Mouse (Mus musculus) neural tube, embryonic 15.5 days (tissue): ENCODE data around the gene Dtnb. TPM values are rescaled to one million over a fixed set of nuclear protein-coding genes. Genes with fewer than 3 reads are reported as not detected.
A peak's percentile ranks its signal among the peaks of the same experiment; 100 is the strongest.

Experiments used
- ATAC-seq: fragments of 200-750 bp; cut with Nextera tagmentation; 2 replicates; pipeline ENCODE4 v1.8.0; 2017; ENCODE audit warnings: mild to moderate bottlenecking, moderate TSS enrichment, moderate library complexity; ENCODE audit not compliant: low FRiP score
- H3K27ac ChIP-seq: fragments of 300-500 bp; sonication (generic); replicated peaks from 2 replicates; pipeline ENCODE4 v1.5.1; 2015; ENCODE audit warnings: mild to moderate bottlenecking, inconsistent platforms
- H3K27me3 ChIP-seq: fragments of 300-500 bp; sonication (generic); replicated peaks from 2 replicates; pipeline ENCODE4 v1.6.1; 2015; ENCODE audit warnings: inconsistent platforms
- H3K36me3 ChIP-seq: fragments of 300-500 bp; sonication (generic); 2 replicates; pipeline ENCODE4 v1.6.1; 2015; ENCODE audit warnings: inconsistent platforms
- H3K4me1 ChIP-seq: fragments of 300-500 bp; sonication (generic); 2 replicates; pipeline ENCODE4 v1.6.1; 2015; ENCODE audit warnings: inconsistent platforms
- H3K4me2 ChIP-seq: fragments of 300-500 bp; sonication (generic); 2 replicates; pipeline ENCODE4 v1.6.1; 2015; ENCODE audit warnings: inconsistent platforms, mild to moderate bottlenecking, moderate library complexity
- H3K4me3 ChIP-seq: fragments of 300-500 bp; sonication (generic); replicated peaks from 2 replicates; pipeline ENCODE4 v1.5.1; 2015; ENCODE audit warnings: mild to moderate bottlenecking, inconsistent platforms
- H3K9ac ChIP-seq: fragments of 300-500 bp; sonication (generic); replicated peaks from 2 replicates; pipeline ENCODE4 v1.6.1; 2015; ENCODE audit warnings: mild to moderate bottlenecking, inconsistent platforms
- H3K9me3 ChIP-seq: fragments of 300-500 bp; sonication (generic); replicated peaks from 2 replicates; pipeline ENCODE4 v1.6.1; 2016; ENCODE audit warnings: inconsistent platforms
- WGBS: fragments of 180-500 bp; shearing (Covaris S2); methylation state at CpG from one replicate; pipeline ENCODE4 v1.1.7; 2015; ENCODE audit warnings: mixed read lengths; 5-methylcytosine and 5-hydroxymethylcytosine counted together
- polyA plus RNA-seq: library from polyadenylated mRNA; unstranded; fragments of >200 nt; fragmentation: Nextera tagmentation; extraction: Ambion mirVana; gene quantifications from 2 replicates; pipeline ENCODE4 v1.2.1, GENCODE M21; 2015

Dtnb gene
- polyA plus RNA-seq, 1 experiment from 2014 or later = 61.8 TPM

DNA sequence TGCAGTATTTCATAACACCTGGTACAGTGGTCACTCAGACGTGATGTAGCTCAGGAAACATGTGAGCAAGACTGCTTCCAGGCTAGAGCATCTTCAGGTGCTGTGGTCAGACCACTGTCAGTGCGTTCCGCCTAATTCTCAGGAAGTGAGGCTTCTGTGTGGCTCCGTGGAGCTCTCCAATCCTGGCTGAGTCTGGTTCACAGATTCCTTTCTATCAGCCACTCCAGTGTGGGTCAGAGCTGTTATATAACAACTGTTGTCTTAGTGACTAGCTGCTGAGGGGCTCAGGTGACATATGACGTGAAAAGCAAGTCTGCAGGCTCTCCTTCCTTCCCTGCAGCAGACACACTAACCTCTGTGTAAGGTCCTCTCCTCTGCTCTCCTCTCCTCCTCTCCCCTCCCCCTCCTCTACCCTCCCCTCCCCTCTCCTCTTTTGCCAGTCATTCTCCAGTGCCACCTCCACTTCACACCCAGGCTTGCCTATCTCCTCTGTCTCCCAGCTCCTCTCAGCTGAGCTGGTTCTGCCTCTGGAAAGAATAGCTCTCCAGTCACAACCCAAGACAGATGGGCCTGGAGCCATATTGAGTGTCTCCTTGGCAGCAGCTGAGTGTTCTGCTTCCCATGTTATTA is 23.5 kb upstream of the Dtnb start:
- Histone ChIP-seq H3K36me3 (no peaks in the 10 kb centered on the region), H3K4me1 (0 out of 2 replicates have a peak, but pooled peaks cover 2% of the 10 kb centered on the region), H3K4me2 (no peak overlapping the region), H3K4me3 (no peak overlapping the region), H3K9me3 (no peaks in the 10 kb centered on the region), H3K9ac (no peak overlapping the region), H3K27me3 (no peaks in the 10 kb centered on the region), H3K27ac (no peak overlapping the region)
- no peak for ATAC-seq
- 69% methylated on average over 5 of the region's 5 CpGs for WGBS

DNA sequence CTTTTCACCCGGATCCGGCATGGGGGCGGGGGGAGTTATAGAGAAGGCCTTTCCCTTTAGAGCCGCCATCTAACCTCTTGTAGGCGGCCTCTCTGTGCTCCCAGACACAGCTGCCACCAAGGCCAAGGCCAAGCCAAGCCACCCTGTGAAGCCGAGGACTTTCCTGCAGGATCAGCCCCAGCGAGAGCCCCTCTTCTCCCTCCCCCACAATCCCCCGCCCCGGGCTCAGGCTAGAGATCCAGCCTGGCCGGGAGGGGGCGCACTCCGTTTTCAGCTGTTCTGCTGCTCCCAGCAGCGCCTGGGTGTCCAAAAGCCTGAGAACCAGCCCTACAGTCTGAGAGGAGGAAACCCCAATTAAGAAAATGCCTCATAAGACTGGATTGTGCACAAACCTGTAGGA is 21.9 kb upstream of the Dtnb start:
- peak overlapping the region; percentile 20; the same call in 1 of the 2 replicates for H3K4me2 ChIP-seq
- no peak overlapping the region for H3K4me3 ChIP-seq
- H3K9ac ChIP-seq = no peak overlapping the region
- no peak for ATAC-seq
- H3K4me1 ChIP-seq = 0 out of 2 replicates have a peak, but pooled peaks cover 2% of the 10 kb centered on the region
- WGBS = 15% methylated on average over 13 of the region's 13 CpGs
- H3K9me3 ChIP-seq = no peaks in the 10 kb centered on the region
- no peak overlapping the region for H3K27ac ChIP-seq
- no peaks in the 10 kb centered on the region for H3K27me3 ChIP-seq
- no peaks in the 10 kb centered on the region for H3K36me3 ChIP-seq

DNA sequence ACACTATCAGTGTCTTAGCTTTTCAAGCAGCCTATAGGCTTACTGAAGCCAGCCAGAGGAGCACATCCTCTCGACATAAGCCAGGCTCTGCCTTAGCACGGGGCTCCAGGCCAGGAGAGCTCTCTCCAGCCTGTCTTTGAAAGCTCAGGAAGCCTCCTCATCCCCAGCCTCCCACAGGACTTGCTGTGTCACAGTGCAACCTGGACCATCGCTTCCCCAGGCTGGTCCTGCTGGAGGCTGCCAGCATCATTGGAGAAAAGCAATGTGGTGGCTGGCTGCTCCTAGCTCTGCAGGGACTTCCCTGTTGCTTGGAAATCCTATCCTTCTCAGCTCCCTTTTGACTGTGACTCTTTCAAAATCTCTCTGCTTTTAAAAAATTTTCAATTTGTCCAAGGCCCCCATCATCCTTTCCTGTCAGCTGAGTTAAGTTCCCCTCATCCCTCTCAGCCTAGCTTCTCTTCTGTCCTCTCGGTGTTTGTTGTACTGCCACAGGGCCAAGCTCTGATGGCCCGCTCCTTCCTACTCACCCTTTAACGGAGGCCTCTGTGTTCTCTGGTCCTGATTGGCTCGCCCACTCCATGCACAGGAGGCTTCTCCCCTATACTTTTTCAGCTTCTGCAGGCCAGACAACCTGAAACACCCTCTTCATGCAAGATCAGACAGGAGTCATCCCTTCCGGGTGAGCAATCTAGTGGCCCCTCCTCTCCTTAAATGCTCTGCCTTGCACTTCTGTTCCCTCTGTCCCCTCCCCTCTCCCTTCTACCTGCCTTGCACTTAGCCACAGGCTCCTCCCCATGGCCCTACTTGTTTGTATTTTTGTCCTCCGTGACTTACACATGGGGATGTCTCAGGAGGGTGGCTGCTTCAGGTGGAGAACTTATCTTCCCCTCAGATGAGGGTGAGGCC is 14.5 kb upstream of the Dtnb start:
- H3K4me3 ChIP-seq = no peak overlapping the region
- no peak overlapping the region for H3K9ac ChIP-seq
- ATAC-seq = no peak
- no peaks in the 10 kb centered on the region for H3K36me3 ChIP-seq
- no peaks in the 10 kb centered on the region for H3K27me3 ChIP-seq
- no peaks in the 10 kb centered on the region for H3K4me1 ChIP-seq
- H3K27ac ChIP-seq = no peak overlapping the region
- H3K9me3 ChIP-seq = no peaks in the 10 kb centered on the region
- H3K4me2 ChIP-seq = no peak overlapping the region
- WGBS = 70% methylated on average over 9 of the region's 9 CpGs

DNA sequence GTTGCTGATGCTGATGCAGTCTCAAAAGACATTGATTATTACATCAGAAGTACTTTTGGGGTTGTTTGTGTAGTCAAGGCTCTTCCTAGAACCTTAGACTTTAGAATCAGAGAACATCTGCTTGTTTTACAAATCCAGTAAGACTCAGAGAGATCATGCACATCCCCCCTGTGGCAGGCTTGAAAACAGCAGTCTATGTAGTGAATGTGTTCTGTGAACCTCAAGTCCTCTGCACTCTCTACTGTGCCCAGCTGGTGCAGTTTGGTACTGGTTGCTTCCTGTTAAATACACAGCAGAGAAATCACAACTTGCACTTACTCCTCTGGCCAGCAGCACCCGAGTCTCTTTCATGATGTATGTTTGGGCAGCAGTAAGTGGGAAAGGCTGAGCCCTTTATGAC is 11.6 kb upstream of the Dtnb start:
- peak; percentile 59; the same call in 1 of the 2 replicates for ATAC-seq
- Histone ChIP-seq H3K4me3 (no peak overlapping the region), H3K4me2 (no peak overlapping the region), H3K36me3 (no peaks in the 10 kb centered on the region), H3K27me3 (no peaks in the 10 kb centered on the region), H3K9ac (no peak overlapping the region), H3K9me3 (no peaks in the 10 kb centered on the region), H3K27ac (no peak overlapping the region), H3K4me1 (no peaks in the 10 kb centered on the region)
- 39% methylated on average over 1 of the region's 1 CpGs for WGBS

DNA sequence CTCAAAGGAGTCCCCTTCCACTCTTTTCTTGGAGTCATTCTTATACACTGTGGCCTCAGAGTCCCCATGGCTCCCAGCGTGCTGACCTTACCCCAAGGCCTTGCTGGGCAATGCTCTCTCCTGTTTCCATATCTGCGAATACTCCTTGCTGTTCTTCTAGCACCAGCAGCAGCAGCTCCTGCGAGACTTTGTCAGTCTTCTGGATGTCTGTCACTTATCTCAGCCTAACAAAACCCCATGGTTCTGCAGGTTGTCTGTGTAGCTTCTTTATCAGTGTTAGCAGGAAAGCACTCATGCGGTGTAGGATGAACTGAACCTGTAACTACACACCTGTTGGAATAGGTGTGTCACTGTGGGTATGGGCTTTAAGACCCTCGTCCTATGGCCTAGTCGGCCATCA is 11.1 kb upstream of the Dtnb start:
- H3K4me3 ChIP-seq = no peak overlapping the region
- H3K4me2 ChIP-seq = no peak overlapping the region
- H3K4me1 ChIP-seq = no peaks in the 10 kb centered on the region
- H3K9ac ChIP-seq = no peak overlapping the region
- no peaks in the 10 kb centered on the region for H3K9me3 ChIP-seq
- no peaks in the 10 kb centered on the region for H3K36me3 ChIP-seq
- H3K27me3 ChIP-seq = no peaks in the 10 kb centered on the region
- 85% methylated on average over 6 of the region's 6 CpGs for WGBS
- no peak for ATAC-seq
- H3K27ac ChIP-seq = no peak overlapping the region

DNA sequence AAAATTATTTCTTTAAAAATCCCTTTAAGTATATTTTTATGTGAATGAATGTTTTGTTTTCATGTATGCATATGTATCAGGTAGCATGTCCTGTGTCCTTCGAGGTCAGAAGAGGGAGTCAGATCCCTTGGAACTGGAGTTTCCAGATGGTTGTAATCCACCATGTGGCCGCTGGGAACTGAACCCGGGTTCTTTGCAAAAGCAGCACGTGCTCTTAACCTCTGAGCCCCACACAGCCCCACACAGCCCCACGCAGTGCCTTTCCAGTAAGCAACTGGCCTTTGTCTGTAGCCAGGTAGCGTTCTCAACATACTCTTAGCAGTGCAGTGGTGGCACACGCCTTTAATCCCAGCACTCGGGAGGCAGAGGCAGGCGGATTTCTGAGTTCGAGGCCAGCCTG is 9.4 kb upstream of the Dtnb start:
- Histone ChIP-seq H3K27ac (no peak overlapping the region), H3K9ac (no peak overlapping the region), H3K27me3 (no peaks in the 10 kb centered on the region), H3K4me3 (no peak overlapping the region), H3K9me3 (no peaks in the 10 kb centered on the region), H3K4me2 (no peak overlapping the region), H3K36me3 (no peaks in the 10 kb centered on the region), H3K4me1 (no peaks in the 10 kb centered on the region)
- ATAC-seq = no peak
- 96% methylated on average over 10 of the region's 10 CpGs for WGBS

DNA sequence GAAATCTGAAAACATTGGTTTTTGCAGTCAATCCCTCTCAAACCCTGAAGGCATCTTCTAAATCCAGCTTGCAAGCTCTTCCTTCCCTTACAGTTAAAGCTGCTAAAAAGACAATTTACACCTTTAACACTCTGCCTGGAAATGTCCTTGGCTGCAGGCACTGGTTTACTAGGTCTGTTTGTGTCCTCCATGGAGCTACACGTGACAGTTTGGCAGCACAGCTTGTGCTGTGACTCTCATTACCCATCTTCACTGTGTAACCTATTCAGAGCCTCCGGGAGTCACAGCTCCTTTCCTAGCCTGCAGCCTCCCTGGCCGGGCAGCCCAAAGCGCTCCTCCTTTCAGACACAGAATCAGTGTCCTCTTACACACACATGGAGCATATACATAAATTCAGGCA is 8.5 kb upstream of the Dtnb start:
- WGBS = 82% methylated on average over 4 of the region's 4 CpGs
- Histone ChIP-seq H3K4me1 (no peaks in the 10 kb centered on the region), H3K9ac (no peak overlapping the region), H3K27ac (no peak overlapping the region), H3K4me3 (no peak overlapping the region), H3K4me2 (no peak overlapping the region), H3K36me3 (no peaks in the 10 kb centered on the region), H3K27me3 (no peaks in the 10 kb centered on the region), H3K9me3 (no peaks in the 10 kb centered on the region)
- no peak for ATAC-seq

DNA sequence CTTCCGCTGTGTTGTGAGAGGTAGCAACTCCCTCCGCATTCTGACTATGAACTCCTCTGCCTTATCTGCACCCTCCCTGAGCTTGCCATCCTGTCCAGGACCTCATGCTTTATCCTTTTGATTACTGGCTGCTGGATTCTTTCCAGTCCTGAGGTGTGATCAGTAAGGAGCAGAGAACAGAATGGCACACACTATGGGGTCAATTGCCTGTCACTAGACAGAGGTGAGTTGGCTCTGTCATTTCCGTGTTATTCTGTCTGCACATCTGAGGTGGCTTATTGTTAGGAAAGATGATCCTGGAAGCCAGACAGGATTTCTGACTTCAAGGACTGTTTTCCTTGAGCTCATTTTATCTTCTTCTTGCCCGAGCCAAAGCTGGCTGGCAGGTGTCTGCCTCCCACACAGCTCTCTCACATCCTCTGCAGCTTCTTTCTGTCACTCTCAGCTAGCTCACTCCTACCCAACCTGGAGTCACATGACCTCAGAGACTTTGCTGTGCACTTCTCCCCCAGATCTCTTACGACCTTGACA is 3.7 kb upstream of the Dtnb start:
- Histone ChIP-seq H3K27me3 (no peaks in the 10 kb centered on the region), H3K27ac (no peak overlapping the region), H3K4me1 (peaks cover 9% of the 10 kb centered on the region), H3K4me3 (no peak overlapping the region), H3K36me3 (no peaks in the 10 kb centered on the region), H3K9ac (no peak overlapping the region), H3K9me3 (no peaks in the 10 kb centered on the region), H3K4me2 (no peak overlapping the region)
- no peak for ATAC-seq
- WGBS = 74% methylated on average over 5 of the region's 5 CpGs

DNA sequence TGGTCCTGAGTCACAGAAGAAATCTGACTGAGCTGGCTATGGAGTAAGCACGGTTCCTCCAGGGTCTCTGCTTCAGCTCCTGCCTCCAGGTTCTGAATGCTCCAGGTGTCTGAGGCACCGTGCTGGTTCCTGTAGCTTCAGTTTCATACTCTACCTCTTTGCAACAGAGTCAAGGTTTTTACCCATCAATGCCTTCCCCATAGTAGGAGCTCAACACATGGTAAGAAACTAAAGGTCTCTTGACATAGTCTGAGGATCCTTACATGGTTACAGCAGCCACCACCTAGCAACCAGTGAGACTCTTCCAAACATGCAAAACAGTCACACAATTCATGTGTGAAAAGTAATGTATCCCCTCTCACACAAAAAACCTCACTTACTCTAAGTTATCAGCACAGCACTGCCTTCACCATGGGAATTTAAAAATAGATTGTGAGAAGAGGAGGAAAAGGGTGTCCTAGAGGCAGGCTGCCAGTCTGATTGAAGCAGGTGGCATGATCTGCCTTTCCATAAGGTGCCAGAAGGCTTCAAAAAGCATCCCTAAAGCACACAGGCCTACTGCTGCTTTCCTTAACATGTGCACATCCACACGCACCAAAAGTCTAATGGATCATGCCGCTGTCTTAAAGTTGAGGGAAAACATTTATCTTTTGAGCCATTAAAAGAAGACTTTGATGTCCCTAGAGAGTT is 1.3 kb upstream of the Dtnb start:
- WGBS = 90% methylated on average over 4 of the region's 4 CpGs
- Histone ChIP-seq H3K9ac (no peak overlapping the region), H3K4me1 (peaks cover 14% of the 10 kb centered on the region), H3K4me2 (no peak overlapping the region), H3K27ac (no peak overlapping the region), H3K9me3 (no peaks in the 10 kb centered on the region), H3K27me3 (no peaks in the 10 kb centered on the region), H3K4me3 (no peak overlapping the region), H3K36me3 (no peaks in the 10 kb centered on the region)
- ATAC-seq = no peak

DNA sequence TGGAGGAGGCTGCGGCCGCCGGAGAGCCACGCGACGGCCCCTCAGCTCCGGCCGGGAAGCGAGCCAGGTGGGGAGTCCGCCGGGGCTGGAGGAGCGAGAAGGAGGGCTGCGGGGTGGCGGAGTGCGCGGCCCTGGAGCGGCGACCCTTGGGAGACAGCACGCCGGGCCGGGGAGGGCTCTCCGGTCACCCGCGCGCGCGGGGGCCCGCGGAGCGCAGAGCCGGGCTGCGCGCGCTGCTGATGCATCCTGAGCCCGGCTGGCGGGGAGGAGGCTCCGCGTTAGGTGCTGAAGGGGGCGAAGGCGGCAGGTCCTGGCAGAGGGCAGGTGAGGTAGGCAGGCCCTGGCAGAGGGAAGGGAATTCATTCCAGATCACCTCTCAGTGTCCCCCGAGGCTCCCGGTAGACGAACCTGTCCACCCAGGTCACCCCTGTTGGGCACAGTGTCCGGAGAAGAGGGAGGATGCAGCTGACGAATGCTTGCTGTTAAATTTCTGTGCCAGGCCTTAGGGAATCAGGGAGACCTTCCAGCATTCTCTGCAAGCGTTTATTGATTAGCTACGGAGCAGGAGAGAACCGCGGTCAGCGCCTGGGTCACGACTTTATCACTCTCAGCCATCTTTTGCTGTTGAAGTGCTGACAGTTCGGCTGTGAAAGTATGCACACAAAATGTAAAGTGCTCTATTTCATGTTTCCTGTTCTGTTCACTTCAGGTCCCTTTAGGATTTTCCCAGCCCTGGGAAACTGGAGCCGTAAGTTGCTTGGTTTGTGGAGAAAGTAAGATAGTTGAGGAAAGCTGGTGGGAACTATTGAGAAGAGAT is 608 bp downstream of the Dtnb start:
- peak overlapping the region; percentile 91 for H3K4me3 ChIP-seq
- no peaks in the 10 kb centered on the region for H3K27me3 ChIP-seq
- H3K4me2 ChIP-seq = peak overlapping the region; percentile 87
- peak overlapping the region; percentile 96 for H3K9ac ChIP-seq
- peak; percentile 89 for ATAC-seq
- WGBS = under 1% methylated on average over 53 of the region's 53 CpGs
- H3K36me3 ChIP-seq = no peaks in the 10 kb centered on the region
- H3K9me3 ChIP-seq = no peaks in the 10 kb centered on the region
- peak overlapping the region; percentile 94 for H3K27ac ChIP-seq
- peaks cover 14% of the 10 kb centered on the region for H3K4me1 ChIP-seq

DNA sequence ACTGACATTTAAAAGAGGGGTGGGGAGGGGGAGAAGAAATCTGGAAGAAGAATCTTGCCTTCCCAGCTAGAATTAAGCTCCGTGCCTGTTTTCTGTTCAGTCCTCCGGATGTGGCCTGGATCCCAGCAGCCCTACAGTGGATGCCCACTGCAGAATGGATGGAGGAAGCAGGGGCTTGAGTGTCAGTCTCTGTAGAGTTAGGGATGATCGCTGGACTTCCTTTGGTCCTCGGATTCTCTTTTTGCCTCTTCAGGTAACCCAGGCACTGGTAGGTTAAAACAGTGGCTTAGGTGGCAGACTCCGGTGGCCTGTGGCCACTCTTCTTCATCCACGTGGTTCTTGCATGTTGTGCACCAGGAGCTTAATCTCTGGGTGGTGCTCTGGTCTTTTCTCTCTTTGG is 1.2 kb downstream of the Dtnb start:
- Histone ChIP-seq H3K36me3 (no peaks in the 10 kb centered on the region), H3K9me3 (no peaks in the 10 kb centered on the region), H3K4me1 (peaks cover 14% of the 10 kb centered on the region), H3K27ac (peak overlapping the region; percentile 94; the same call in 1 of the 2 replicates), H3K4me3 (peak overlapping the region; percentile 91), H3K27me3 (no peaks in the 10 kb centered on the region), H3K4me2 (peak overlapping the region; percentile 87), H3K9ac (peak overlapping the region; percentile 96)
- ATAC-seq = no peak
- 55% methylated on average over 6 of the region's 6 CpGs for WGBS
